ENCODE assay signal across 8 mouse cellular contexts in the genomic region with DNA sequence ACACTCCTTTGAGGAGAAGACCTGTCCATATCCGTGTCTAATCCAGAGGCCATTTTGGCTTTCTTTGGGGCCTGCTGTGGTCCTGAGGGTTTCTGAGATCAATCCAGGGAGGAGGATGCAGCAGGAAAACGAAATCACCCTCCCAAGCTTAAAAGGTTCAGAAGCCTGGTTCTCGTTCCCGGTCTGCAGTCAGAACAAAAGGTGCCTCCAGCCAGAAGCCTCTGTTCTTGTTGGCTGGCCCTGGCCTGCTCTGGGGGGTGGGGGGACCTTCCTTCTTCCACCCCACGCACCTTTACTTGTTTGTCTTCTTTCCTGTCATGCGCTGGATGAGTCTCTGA. TPM values are rescaled to one million over a fixed set of nuclear protein-coding genes. Genes with fewer than 3 reads are reported as not detected.
DNase-seq lines count a peak whose midpoint lies in the region; ATAC-seq lines count a peak whose summit lies in the region.
"Had no signal": no experiment of that assay in that cellular context is flagged by ENCODE, and none has a peak within 500 bp of the region (broad histone marks: within the 10 kb centered on the region; RNA-seq: fewer than 3 reads in every experiment).

No protein-coding gene starts in this region.

- no peak for DNase-seq in liver, embryonic 11.5 days (ENCODE audit: low spot score)
- no peak for DNase-seq in liver
- no peak for DNase-seq in layer of hippocampus, postnatal 25 days (ENCODE audit: extremely low spot score in 1 of 2, low spot score in 1 of 2)
- DNase-seq: lung, adult 18-20 months had no signal

- peaks cover 3% of the 10 kb centered on the region; the same call in 1 of the 2 replicates for H3K4me1 ChIP-seq in liver, embryonic 11.5 days (replicated peaks; ENCODE audit: control insufficient read depth, insufficient read depth, low read length)
- H3K4me1 ChIP-seq in forebrain, embryonic 13.5 days, result peaks cover 15% of the 10 kb centered on the region
- peaks cover 11% of the 10 kb centered on the region; the same call in 1 of the 2 replicates for H3K4me1 ChIP-seq in intestine, embryonic 16.5 days (ENCODE audit: control insufficient read depth, insufficient read depth, low read length)
- peaks cover 14% of the 10 kb centered on the region for H3K4me1 ChIP-seq in neural tube, embryonic 15.5 days

- H3K36me3 ChIP-seq in liver, embryonic 11.5 days (ENCODE audit: control insufficient read depth, insufficient read depth, low read length), result peaks cover 12% of the 10 kb centered on the region
- H3K36me3 ChIP-seq in forebrain, embryonic 13.5 days (ENCODE audit: poor library complexity, severe bottlenecking), result peaks cover 26% of the 10 kb centered on the region
- peaks cover 19% of the 10 kb centered on the region for H3K36me3 ChIP-seq in intestine, embryonic 16.5 days (ENCODE audit: control insufficient read depth, insufficient read depth, low read length)
- H3K36me3 ChIP-seq in neural tube, embryonic 15.5 days, result 0 out of 2 replicates have a peak, but pooled peaks cover 2% of the 10 kb centered on the region

- WGBS in liver, embryonic 11.5 days, result 47% methylated on average over 6 of the region's 6 CpGs
- 13% methylated on average over 6 of the region's 6 CpGs for WGBS in forebrain, embryonic 13.5 days
- WGBS in intestine, embryonic 16.5 days, result 42% methylated on average over 6 of the region's 6 CpGs
- 27% methylated on average over 6 of the region's 6 CpGs for WGBS in neural tube, embryonic 15.5 days

- no peak overlapping the region for H3K9ac ChIP-seq in liver, embryonic 11.5 days (ENCODE audit: low read depth, low read length)
- H3K9ac ChIP-seq in forebrain, embryonic 13.5 days, result no peak overlapping the region
- H3K9ac ChIP-seq in intestine, embryonic 16.5 days (ENCODE audit: low read depth, low read length), result 0 out of 2 replicates have a peak overlapping the region, but pooled peaks have one; percentile 6
- no peak overlapping the region for H3K9ac ChIP-seq in neural tube, embryonic 15.5 days (replicated peaks)

- peak overlapping the region; percentile 37; the same call in 1 of the 2 replicates for H3K4me2 ChIP-seq in liver, embryonic 11.5 days
- H3K4me2 ChIP-seq in forebrain, embryonic 13.5 days, result peak overlapping the region; percentile 48
- no peak overlapping the region for H3K4me2 ChIP-seq in intestine, embryonic 16.5 days (ENCODE audit: low read depth, low read length)
- peak overlapping the region; percentile 44 for H3K4me2 ChIP-seq in neural tube, embryonic 15.5 days

- H3K27ac ChIP-seq in liver, embryonic 11.5 days (ENCODE audit: low read depth, low read length), result no peak overlapping the region
- no peak overlapping the region for H3K27ac ChIP-seq in forebrain, embryonic 13.5 days
- no peak overlapping the region for H3K27ac ChIP-seq in intestine, embryonic 16.5 days (ENCODE audit: low read length)
- H3K27ac ChIP-seq in neural tube, embryonic 15.5 days (replicated peaks), result no peak overlapping the region

- no peaks in the 10 kb centered on the region for H3K27me3 ChIP-seq in liver, embryonic 11.5 days (replicated peaks; ENCODE audit: control insufficient read depth, insufficient read depth, low read length)
- no peaks in the 10 kb centered on the region for H3K27me3 ChIP-seq in forebrain, embryonic 13.5 days
- no peaks in the 10 kb centered on the region for H3K27me3 ChIP-seq in intestine, embryonic 16.5 days (replicated peaks; ENCODE audit: control insufficient read depth, insufficient read depth, low read length)
- no peaks in the 10 kb centered on the region for H3K27me3 ChIP-seq in neural tube, embryonic 15.5 days (replicated peaks)

- H3K9me3 ChIP-seq in liver, embryonic 11.5 days (ENCODE audit: control insufficient read depth, low read length), result no peaks in the 10 kb centered on the region
- peaks cover 9% of the 10 kb centered on the region; the same call in 1 of the 2 replicates for H3K9me3 ChIP-seq in forebrain, embryonic 13.5 days (replicated peaks)
- H3K9me3 ChIP-seq in intestine, embryonic 16.5 days (ENCODE audit: control insufficient read depth, low read length), result peaks cover 8% of the 10 kb centered on the region; the same call in 1 of the 2 replicates
- no peaks in the 10 kb centered on the region for H3K9me3 ChIP-seq in neural tube, embryonic 15.5 days (replicated peaks)

- H3K4me3 ChIP-seq in liver, embryonic 11.5 days (ENCODE audit: low read depth, low read length), result no peak overlapping the region
- no peak overlapping the region for H3K4me3 ChIP-seq in forebrain, embryonic 13.5 days
- H3K4me3 ChIP-seq in intestine, embryonic 16.5 days (ENCODE audit: low read length), result no peak overlapping the region
- H3K4me3 ChIP-seq in neural tube, embryonic 15.5 days (replicated peaks), result no peak overlapping the region

- ATAC-seq in liver, embryonic 11.5 days (replicated peaks; ENCODE audit: low FRiP score), result no peak
- 0 out of 2 replicates have a peak, but pooled peaks have one; percentile 2 for ATAC-seq in forebrain, embryonic 13.5 days
- ATAC-seq in intestine, embryonic 16.5 days, result no peak
- no peak; the same call in 1 of the 2 replicates for ATAC-seq in neural tube, embryonic 15.5 days (ENCODE audit: low FRiP score)
- no peak for ATAC-seq in erythroid progenitor cell, adult 5-6 weeks (replicated peaks; ENCODE audit: low FRiP score, poor library complexity, severe bottlenecking)

RNA-seq across cellular contexts. Expression of a gene that starts 17.2 kb away (rescaled TPM):
- 57.7 and 59.1 TPM in 2 replicates for polyA plus RNA-seq in liver, embryonic 11.5 days (2014; fragmentation: Nextera tagmentation; extraction: Ambion mirVana)
- 19.4 and 19.7 TPM in 2 replicates for polyA plus RNA-seq in forebrain, embryonic 13.5 days (2015; fragmentation: Nextera tagmentation; extraction: Ambion mirVana)
- 44.4 and 46.0 TPM in 2 replicates for polyA plus RNA-seq in intestine, embryonic 16.5 days (2015; fragmentation: Nextera tagmentation; extraction: Ambion mirVana)
- polyA plus RNA-seq in neural tube, embryonic 15.5 days (2015; fragmentation: Nextera tagmentation; extraction: Ambion mirVana), result 14.1 and 26.0 TPM in 2 replicates
- total RNA-seq in layer of hippocampus, postnatal 25 days (2021), result 10 to 100 TPM; 12.2 to 12.8 TPM
- total RNA-seq in erythroid progenitor cell, adult 5-6 weeks (2015; ENCODE audit: low replicate concordance), result 5.4 and 12.2 TPM in 2 replicates
- total RNA-seq in erythroid progenitor cell, adult 5-6 weeks (2017; ENCODE audit: low replicate concordance), result 0.76 and 3.5 TPM in 2 replicates

RNA-seq across cellular contexts. Expression of a gene that starts 51.2 kb away (rescaled TPM):
- 7.2 and 9.6 TPM in 2 replicates for polyA plus RNA-seq in liver, embryonic 11.5 days (2014; fragmentation: Nextera tagmentation; extraction: Ambion mirVana)
- 14.2 and 15.5 TPM in 2 replicates for polyA plus RNA-seq in forebrain, embryonic 13.5 days (2015; fragmentation: Nextera tagmentation; extraction: Ambion mirVana)
- 8.3 and 9.1 TPM in 2 replicates for polyA plus RNA-seq in intestine, embryonic 16.5 days (2015; fragmentation: Nextera tagmentation; extraction: Ambion mirVana)
- polyA plus RNA-seq in neural tube, embryonic 15.5 days (2015; fragmentation: Nextera tagmentation; extraction: Ambion mirVana), result 10.4 and 10.9 TPM in 2 replicates
- total RNA-seq in layer of hippocampus, postnatal 25 days (2021), result 10 to 100 TPM; 54.0 to 62.2 TPM
- total RNA-seq in erythroid progenitor cell, adult 5-6 weeks (2015; ENCODE audit: low replicate concordance), result 9.4 and 26.8 TPM in 2 replicates
- total RNA-seq in erythroid progenitor cell, adult 5-6 weeks (2017; ENCODE audit: low replicate concordance), result 7.8 and 13.2 TPM in 2 replicates
